Mouse (Mus musculus) neural tube, embryonic 11.5 days (tissue): ENCODE results near the gene Apoc2. TPM values are rescaled to one million over a fixed set of nuclear protein-coding genes. Genes with fewer than 3 reads are reported as not detected.

Experiments used
- ATAC-seq: fragments of 200-750 bp; cut with Nextera tagmentation; 2 replicates; pipeline ENCODE4 v1.8.0; 2017; ENCODE audit warnings: moderate number of reproducible peaks, mild to moderate bottlenecking, moderate TSS enrichment, moderate library complexity; ENCODE audit not compliant: insufficient read depth, low FRiP score, low TSS enrichment
- DNase-seq: peaks from one replicate; pipeline ENCODE4 v3.0.0-alpha.2; 2015; ENCODE audit warnings: low spot score
- H3K27ac ChIP-seq: fragments of 300-500 bp; sonication (generic); 2 replicates; pipeline ENCODE4 v1.5.1; 2014; ENCODE audit warnings: low read depth, mild to moderate bottlenecking, low read length
- H3K27me3 ChIP-seq: fragments of 300-500 bp; sonication (generic); 2 replicates; pipeline ENCODE4 v1.6.1; 2014; ENCODE audit warnings: mild to moderate bottlenecking, low read length, mixed read lengths; ENCODE audit not compliant: control insufficient read depth, insufficient read depth
- H3K36me3 ChIP-seq: fragments of 300-500 bp; sonication (generic); 2 replicates; pipeline ENCODE4 v1.6.1; 2014; ENCODE audit warnings: mild to moderate bottlenecking, low read length, moderate library complexity, mixed read lengths; ENCODE audit not compliant: control insufficient read depth, insufficient read depth
- H3K4me1 ChIP-seq: fragments of 300-500 bp; sonication (generic); 2 replicates; pipeline ENCODE4 v1.6.1; 2014; ENCODE audit warnings: low read length, mixed read lengths; ENCODE audit not compliant: control insufficient read depth, insufficient read depth
- H3K4me2 ChIP-seq: fragments of 300-500 bp; sonication (generic); 2 replicates; pipeline ENCODE4 v1.6.1; 2014; ENCODE audit warnings: low read depth, mild to moderate bottlenecking, moderate library complexity
- H3K4me3 ChIP-seq: fragments of 300-500 bp; sonication (generic); 2 replicates; pipeline ENCODE4 v1.5.1; 2014; ENCODE audit warnings: low read depth, low read length
- H3K9ac ChIP-seq: fragments of 300-500 bp; sonication (generic); 2 replicates; pipeline ENCODE4 v1.6.1; 2014; ENCODE audit warnings: mild to moderate bottlenecking, low read length
- H3K9me3 ChIP-seq: fragments of 300-500 bp; sonication (generic); 2 replicates; pipeline ENCODE4 v1.6.1; 2016; ENCODE audit warnings: low read length; ENCODE audit not compliant: control insufficient read depth
- WGBS: fragments of 180-500 bp; shearing (Covaris S2); extraction: QIAGEN DNeasy Blood & Tissue Kit; methylation state at CpG from one replicate; pipeline ENCODE4 v1.1.7; 2014; 5-methylcytosine and 5-hydroxymethylcytosine counted together
- polyA plus RNA-seq: library from polyadenylated mRNA; unstranded; fragments of >200 nt; fragmentation: Nextera tagmentation; extraction: Ambion mirVana; gene quantifications from 2 replicates; pipeline ENCODE4 v1.2.1, GENCODE M21; 2014

The Apoc2 gene
- polyA plus RNA-seq, result 0.45 and 0.55 TPM in 2 replicates

DNA sequence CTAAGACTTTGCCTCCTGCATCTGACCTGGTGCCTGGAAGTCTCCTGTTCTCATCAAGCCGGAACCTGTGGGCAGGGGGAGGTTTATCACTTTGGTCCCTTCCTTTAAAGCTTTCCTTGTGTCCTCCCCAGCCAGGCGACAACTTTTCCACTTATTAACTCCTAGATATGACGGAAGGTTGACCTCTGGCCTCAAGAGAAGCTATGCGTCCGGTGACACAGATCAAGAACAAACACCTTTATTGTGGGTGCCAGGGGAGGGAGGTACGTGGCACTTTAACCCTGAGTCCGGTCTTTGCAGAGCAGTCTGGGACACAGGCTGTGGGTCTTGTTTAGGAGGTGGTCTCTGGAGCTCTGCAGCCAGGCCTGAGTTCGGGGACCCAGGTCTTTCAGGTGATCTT is at the start of gene Apoc2:
Apoc2 (minus strand) TSS at position 70 of the 400 bp plus-strand sequence.
- Histone ChIP-seq H3K9ac (no peak within 1 kb of the TSS), H3K4me2 (no peak within 1 kb of the TSS), H3K27ac (no peak within 1 kb of the TSS), H3K4me1 (no peaks in the 10 kb centered on the region), H3K4me3 (no peak within 1 kb of the TSS), H3K9me3 (no peaks in the 10 kb centered on the region), H3K36me3 (no peaks in the 10 kb centered on the region), H3K27me3 (no peaks in the 10 kb centered on the region)
- DNase-seq, result no peak
- 79% methylated on average over 8 of the region's 8 CpGs for WGBS
- no peak for ATAC-seq

DNA sequence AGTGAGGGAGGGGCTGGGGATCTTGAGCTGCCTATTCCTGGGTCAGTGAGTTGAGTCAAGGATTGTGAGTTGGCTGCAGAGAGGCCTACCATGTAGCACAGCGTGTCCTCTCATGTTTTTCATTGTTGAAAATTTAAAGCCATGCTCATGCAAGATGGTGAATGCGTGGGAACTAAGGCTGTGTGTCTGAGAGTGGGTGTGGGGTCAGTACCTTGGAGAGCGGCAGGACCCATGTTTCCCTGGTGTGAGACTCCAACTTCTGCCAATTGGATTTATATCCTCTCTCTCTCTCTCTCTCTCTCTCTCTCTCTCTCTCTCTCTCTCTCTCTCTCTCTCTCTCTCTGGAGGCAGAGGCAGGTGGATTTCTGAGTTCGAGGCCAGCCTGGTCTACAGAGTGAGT is 48.8 kb upstream of the Apoc2 start:
- Histone ChIP-seq H3K27ac (no peak overlapping the region), H3K4me2 (no peak overlapping the region), H3K36me3 (peaks cover 31% of the 10 kb centered on the region), H3K4me3 (no peak overlapping the region), H3K27me3 (no peaks in the 10 kb centered on the region), H3K9ac (no peak overlapping the region), H3K4me1 (no peaks in the 10 kb centered on the region), H3K9me3 (no peaks in the 10 kb centered on the region)
- ATAC-seq, result no peak
- 92% methylated on average over 4 of the region's 4 CpGs for WGBS
- DNase-seq, result no peak

DNA sequence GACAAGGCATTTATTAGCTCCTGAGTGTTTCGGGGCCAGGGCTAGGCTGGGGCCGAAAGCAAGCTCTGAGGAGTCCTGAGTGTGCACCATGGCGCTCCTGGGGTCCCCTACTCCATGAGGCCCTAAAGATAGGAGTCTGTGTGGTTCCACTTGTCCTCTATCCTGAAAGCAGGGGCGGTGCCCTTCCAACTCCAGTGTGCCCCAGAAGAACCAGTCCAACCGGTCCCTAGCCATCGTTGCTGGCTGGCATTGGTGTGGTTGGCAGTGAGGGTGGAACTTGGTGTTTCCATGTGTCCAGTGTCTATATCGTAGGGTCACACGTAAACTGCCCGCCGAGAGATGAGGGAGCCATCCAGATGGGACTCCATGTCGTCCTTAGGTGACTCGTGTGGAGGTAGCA is 46.4 kb upstream of the Apoc2 start:
- no peak overlapping the region for H3K4me3 ChIP-seq
- H3K4me1 ChIP-seq, result no peaks in the 10 kb centered on the region
- H3K9me3 ChIP-seq, result no peaks in the 10 kb centered on the region
- 95% methylated on average over 12 of the region's 12 CpGs for WGBS
- H3K27me3 ChIP-seq, result no peaks in the 10 kb centered on the region
- ATAC-seq, result no peak
- H3K27ac ChIP-seq, result no peak overlapping the region
- H3K4me2 ChIP-seq, result no peak overlapping the region
- no peak overlapping the region for H3K9ac ChIP-seq
- H3K36me3 ChIP-seq, result peaks cover 20% of the 10 kb centered on the region
- DNase-seq, result no peak

DNA sequence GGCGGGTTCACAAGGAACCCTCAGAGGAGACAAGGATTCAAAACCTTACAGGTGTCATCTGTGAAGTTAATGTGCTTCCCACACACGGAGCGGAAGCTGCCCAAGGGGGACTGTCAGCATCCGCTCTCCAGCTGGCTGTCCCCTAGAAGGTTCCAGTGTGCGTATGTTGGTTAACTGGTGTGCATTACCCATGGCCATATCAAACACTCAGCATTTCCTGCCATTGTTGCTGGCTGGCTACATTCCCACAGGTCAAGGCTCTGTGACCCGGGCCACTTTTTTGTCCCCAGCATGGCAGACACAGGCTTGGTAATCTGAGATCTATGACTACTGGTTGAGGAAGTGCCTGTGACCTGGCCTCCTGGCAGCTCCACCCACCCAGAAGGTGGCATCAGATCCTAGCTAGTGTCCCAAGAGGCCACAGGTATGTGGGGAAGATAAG is 45.0 kb upstream of the Apoc2 start:
- Histone ChIP-seq H3K4me3 (no peak overlapping the region), H3K36me3 (peaks cover 14% of the 10 kb centered on the region), H3K9me3 (no peaks in the 10 kb centered on the region), H3K27ac (no peak overlapping the region), H3K4me2 (no peak overlapping the region), H3K27me3 (no peaks in the 10 kb centered on the region), H3K4me1 (no peaks in the 10 kb centered on the region), H3K9ac (no peak overlapping the region)
- DNase-seq (no peak), ATAC-seq (no peak)
- WGBS, result 92% methylated on average over 6 of the region's 6 CpGs

DNA sequence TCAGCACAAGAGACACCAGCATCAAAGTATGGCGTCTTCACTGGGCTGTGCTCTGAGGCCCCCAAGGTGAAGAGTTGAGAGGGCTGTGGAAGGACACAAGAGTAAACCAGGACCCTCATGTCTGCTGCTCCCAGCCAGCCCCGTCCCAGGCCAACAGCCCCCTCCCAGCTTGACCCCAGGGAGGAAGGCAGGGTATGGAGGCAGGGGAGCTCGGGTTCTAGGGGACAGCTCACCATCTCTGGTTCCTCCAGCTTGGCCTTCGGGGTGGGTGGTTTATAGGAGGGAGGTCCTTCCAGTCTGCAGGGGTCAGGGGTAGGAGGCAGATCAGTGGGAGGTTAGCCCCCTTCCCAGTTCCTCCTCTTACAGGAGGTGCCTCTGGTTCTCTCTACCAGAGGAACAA is 41.5 kb upstream of the Apoc2 start:
- Histone ChIP-seq H3K9ac (no peak overlapping the region), H3K4me3 (no peak overlapping the region), H3K9me3 (no peaks in the 10 kb centered on the region), H3K4me1 (peaks cover 5% of the 10 kb centered on the region), H3K4me2 (no peak overlapping the region), H3K27ac (no peak overlapping the region), H3K36me3 (peaks cover 2% of the 10 kb centered on the region; the same call in 1 of the 2 replicates), H3K27me3 (no peaks in the 10 kb centered on the region)
- no peak for DNase-seq
- WGBS, result 89% methylated on average over 4 of the region's 4 CpGs
- ATAC-seq, result no peak

DNA sequence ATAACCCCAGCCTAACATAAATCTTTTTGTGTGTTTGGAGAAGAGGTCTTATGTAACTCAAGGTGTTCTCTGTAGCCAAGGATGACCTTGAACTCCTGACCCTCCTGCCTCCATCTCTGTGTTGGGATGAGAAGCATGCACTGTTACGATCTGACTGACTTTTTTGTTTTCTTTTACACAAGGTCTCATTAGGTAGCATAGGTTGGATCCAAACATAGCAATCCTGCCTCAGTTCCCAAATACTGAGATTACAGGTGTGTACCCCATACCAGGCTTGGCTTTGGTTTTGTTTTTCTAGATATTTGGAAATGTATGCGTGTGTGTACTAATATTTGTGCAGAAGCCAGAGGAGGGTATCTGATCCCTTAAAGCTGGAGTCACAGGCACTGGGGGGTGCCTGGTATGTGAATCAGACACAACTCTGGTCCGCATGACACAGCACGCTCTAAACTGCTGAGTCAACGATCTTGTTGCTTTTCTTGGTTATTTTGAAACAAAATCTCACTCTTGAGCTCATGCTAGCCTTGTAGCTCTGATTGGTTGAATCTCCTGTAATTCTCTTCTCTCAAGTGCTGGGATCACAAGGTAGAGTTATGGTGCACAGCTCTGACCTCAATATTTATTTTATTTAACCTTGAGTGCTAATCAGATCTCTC is 40.7 kb upstream of the Apoc2 start:
- WGBS, result 96% methylated on average over 5 of the region's 5 CpGs
- peaks cover 7% of the 10 kb centered on the region for H3K4me1 ChIP-seq
- H3K27me3 ChIP-seq, result no peaks in the 10 kb centered on the region
- no peak overlapping the region for H3K27ac ChIP-seq
- no peak overlapping the region for H3K9ac ChIP-seq
- ATAC-seq (no peak), DNase-seq (no peak)
- H3K36me3 ChIP-seq, result peaks cover 2% of the 10 kb centered on the region; the same call in 1 of the 2 replicates
- no peak overlapping the region for H3K4me2 ChIP-seq
- no peaks in the 10 kb centered on the region for H3K9me3 ChIP-seq
- no peak overlapping the region for H3K4me3 ChIP-seq

DNA sequence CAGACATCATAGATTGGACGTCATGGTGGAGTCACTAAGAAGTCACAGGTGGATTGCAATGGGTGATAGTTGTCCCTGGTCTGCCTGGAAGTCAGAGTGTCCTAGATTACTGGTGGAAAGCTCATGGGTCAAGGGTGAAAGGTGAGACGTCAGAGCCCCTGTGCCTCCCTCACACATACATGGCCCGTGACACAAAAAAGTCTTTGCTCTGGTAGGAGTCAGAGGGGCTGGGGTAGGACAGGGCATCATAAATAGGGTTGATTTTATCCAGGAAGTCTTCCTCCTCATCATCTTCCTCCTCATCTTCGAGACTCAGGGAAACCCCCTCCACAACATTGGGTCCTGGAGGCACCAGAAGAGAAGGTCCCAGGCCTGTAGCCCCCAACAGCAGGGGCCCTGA is 39.6 kb upstream of the Apoc2 start:
- H3K4me1 ChIP-seq, result peaks cover 7% of the 10 kb centered on the region
- H3K9me3 ChIP-seq, result no peaks in the 10 kb centered on the region
- peaks cover 2% of the 10 kb centered on the region; the same call in 1 of the 2 replicates for H3K36me3 ChIP-seq
- DNase-seq (no peak), ATAC-seq (no peak)
- H3K4me3 ChIP-seq, result no peak overlapping the region
- no peak overlapping the region for H3K4me2 ChIP-seq
- H3K9ac ChIP-seq, result no peak overlapping the region
- no peaks in the 10 kb centered on the region for H3K27me3 ChIP-seq
- no peak overlapping the region for H3K27ac ChIP-seq
- whole genome bisulfite sequencing, result 86% methylated on average over 4 of the region's 4 CpGs

DNA sequence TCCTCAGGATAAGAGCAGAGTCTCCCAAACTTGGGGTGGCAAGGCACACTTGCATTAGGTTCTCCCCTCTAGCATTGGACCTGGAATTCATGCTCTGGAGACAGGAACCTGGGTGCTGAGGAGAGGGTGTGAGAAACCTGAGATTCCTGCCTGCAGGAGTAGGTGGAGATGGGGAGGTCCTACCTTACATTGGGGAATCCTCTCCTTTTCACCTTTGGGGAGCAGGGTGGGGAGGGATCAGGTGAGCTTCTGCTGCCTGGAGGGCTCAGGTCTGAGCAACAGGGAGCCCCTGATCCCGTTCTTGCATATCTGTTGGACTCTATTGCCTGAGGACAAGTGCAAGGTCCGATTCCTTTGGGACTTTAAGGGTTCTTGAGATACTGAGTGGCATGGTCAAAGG is 39.1 kb upstream of the Apoc2 start:
- peaks cover 3% of the 10 kb centered on the region for H3K36me3 ChIP-seq
- H3K27me3 ChIP-seq, result no peaks in the 10 kb centered on the region
- H3K4me3 ChIP-seq, result no peak overlapping the region
- peak overlapping the region; percentile 50; the same call in 1 of the 2 replicates for H3K4me2 ChIP-seq
- WGBS, result 93% methylated on average over 2 of the region's 2 CpGs
- ATAC-seq (no peak), DNase-seq (no peak)
- no peak overlapping the region for H3K9ac ChIP-seq
- peaks cover 7% of the 10 kb centered on the region for H3K4me1 ChIP-seq
- no peak overlapping the region for H3K27ac ChIP-seq
- no peaks in the 10 kb centered on the region for H3K9me3 ChIP-seq

DNA sequence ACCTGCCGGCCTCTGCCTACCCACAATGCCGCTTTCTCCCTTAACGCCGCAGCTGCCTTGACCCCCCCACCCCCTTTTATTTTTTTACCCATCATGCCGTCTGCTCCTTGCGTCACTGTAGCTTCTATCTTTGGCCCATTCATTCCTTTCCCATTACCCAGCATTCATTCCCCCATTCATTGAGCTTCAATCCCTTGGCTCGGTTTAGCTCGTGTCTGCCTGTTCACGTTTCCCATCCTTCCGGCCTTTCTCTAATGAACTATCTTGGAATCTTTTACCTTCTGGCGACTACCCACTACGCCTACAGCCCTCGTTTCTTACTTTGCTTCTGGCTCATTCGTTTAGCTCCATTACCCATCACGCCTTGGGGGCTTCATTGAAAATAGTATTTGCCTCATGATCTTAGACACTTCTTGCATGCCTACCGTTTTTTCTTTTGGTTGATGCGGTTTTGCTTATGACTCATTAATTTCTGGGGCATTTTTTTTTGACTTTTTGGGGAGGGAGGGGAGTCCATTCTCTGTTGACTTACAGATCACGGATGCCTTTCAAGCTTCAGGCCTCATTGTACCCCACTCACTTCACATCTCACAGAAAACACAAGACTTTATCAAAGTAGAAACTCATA is 38.4 kb upstream of the Apoc2 start:
- Histone ChIP-seq H3K4me2 (peak overlapping the region; percentile 50), H3K9ac (peak overlapping the region; percentile 46), H3K27ac (peak overlapping the region; percentile 81), H3K27me3 (no peaks in the 10 kb centered on the region), H3K36me3 (peaks cover 4% of the 10 kb centered on the region), H3K9me3 (no peaks in the 10 kb centered on the region), H3K4me1 (peaks cover 7% of the 10 kb centered on the region), H3K4me3 (peak overlapping the region; percentile 29)
- no peak for ATAC-seq
- no peak for DNase-seq
- WGBS, result 8% methylated on average over 18 of the region's 18 CpGs
